Mouse (Mus musculus): ENCODE data around the gene Lilra5.
"Not testable (repeated sequence)": the region's sequence is repeated elsewhere in the genome, so short reads cannot be mapped to it uniquely, and the experiment has no call there.

The Lilra5 gene
- long read RNA-seq, experiment 1, transcript Lilra5-201 (6 exons, 2,109 nt): major isoform, 5 of 9 reads
- long read RNA-seq, experiment 1, partial matches to known transcripts: 1 of 9 reads
- long read RNA-seq, experiment 1, other reads (novel, unspliced or antisense): 3 of 9 reads
- long read RNA-seq, experiment 2, transcript Lilra5-201 (6 exons, 2,109 nt): major isoform, 6 of 13 reads
- long read RNA-seq, experiment 2, partial matches to known transcripts: 0 of 13 reads
- long read RNA-seq, experiment 2, other reads (novel, unspliced or antisense): 7 of 13 reads

GRCm38 (mm10) chr7:4237454-4237853 is at the start of gene Lilra5:
Gene Lilra5, plus strand, starts transcription at chr7:4237754.
- intact Hi-C loops (cut with DNase I): no loop called here

- intact Hi-C loops (cut with DNase I): loop anchor here (10.0 kb wide), 1 partner anchor 72 kb away; the partner anchor contains the start of gene Leng8
Measured at GRCm38 (mm10) chr7:4207126-4207525, 30.4 kb upstream of the Lilra5 start.

GRCm38 (mm10) chr7:4208626-4209025 is 28.9 kb upstream of the Lilra5 start:
- intact Hi-C loops (cut with DNase I): loop anchor here (10.0 kb wide), 1 partner anchor 74 kb away; the partner anchor contains the start of gene Leng8

- intact Hi-C loops (cut with DNase I): not testable (repeated sequence)
Measured at GRCm38 (mm10) chr7:4213436-4213835, 24.1 kb upstream of the Lilra5 start.

GRCm38 (mm10) chr7:4215396-4215795 is 22.2 kb upstream of the Lilra5 start:
- intact Hi-C loops (cut with DNase I): no loop called here

- intact Hi-C loops (cut with DNase I): no loop called here
Measured at GRCm38 (mm10) chr7:4215805-4216204, 21.7 kb upstream of the Lilra5 start.

GRCm38 (mm10) chr7:4235536-4235935 is 2.0 kb upstream of the Lilra5 start:
- intact Hi-C loops (cut with DNase I): no loop called here

GRCm38 (mm10) chr7:4239038-4239721 is 1.6 kb downstream of the Lilra5 start:
- intact Hi-C loops (cut with DNase I): no loop called here

- intact Hi-C loops (cut with DNase I): not testable (repeated sequence)
Measured at GRCm38 (mm10) chr7:4251211-4251610, 13.7 kb downstream of the Lilra5 start.

- intact Hi-C loops (cut with DNase I): not testable (repeated sequence)
Measured at GRCm38 (mm10) chr7:4256060-4256459, 18.5 kb downstream of the Lilra5 start.

- intact Hi-C loops (cut with DNase I): not testable (repeated sequence)
Measured at GRCm38 (mm10) chr7:4260521-4260920, 23.0 kb downstream of the Lilra5 start.

- intact Hi-C loops (cut with DNase I): not testable (repeated sequence)
Measured at GRCm38 (mm10) chr7:4272106-4272505, 34.6 kb downstream of the Lilra5 start.

- intact Hi-C loops (cut with DNase I): not testable (repeated sequence)
Measured at GRCm38 (mm10) chr7:4273874-4274273, 36.3 kb downstream of the Lilra5 start.

- intact Hi-C loops (cut with DNase I): not testable (repeated sequence)
Measured at GRCm38 (mm10) chr7:4275500-4275899, 37.9 kb downstream of the Lilra5 start.

GRCm38 (mm10) chr7:4292638-4293037 is 55.1 kb downstream of the Lilra5 start:
- intact Hi-C loops (cut with DNase I): no loop called here
